8 mouse cellular contexts compared by ENCODE assay signal in the genomic region with DNA sequence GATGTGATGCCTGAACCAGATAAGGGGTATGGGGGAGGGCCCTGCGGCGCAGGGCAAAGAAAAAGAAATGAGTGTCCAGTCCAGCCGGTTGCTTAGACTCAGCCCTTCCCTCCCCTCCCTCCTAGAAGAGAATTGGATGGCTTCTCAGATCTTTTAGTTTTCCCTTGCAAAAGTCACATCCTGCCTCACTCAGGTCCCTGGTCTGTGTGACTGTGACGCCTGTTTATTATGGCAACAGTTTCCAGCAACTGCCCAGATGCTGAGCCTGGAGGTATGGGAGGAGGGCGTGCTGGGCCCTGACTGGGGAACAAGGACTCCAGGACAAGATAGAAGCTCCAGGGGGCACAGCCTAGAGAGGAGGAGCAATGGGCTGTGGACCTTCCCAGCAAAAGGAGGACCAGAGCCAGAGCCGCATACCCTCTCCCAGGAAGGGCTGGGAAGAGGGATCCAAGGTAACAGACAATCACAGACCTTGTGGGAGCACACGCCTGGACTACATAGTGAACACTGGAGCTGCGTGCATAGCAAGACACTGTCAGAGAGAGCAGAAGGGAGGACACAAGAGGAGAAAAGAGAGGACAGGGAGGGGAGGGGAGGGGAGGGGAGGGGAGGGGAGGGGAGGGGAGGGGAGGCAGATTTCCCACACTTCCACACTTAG. TPM values are rescaled to one million over a fixed set of nuclear protein-coding genes. Genes with fewer than 3 reads are reported as not detected.
A peak's percentile ranks its signal among the peaks of the same experiment; 100 is the strongest.
DNase-seq lines count a peak whose midpoint lies in the region; ATAC-seq and TF ChIP-seq lines count a peak whose summit lies in the region.

TSS of gene Stmnd1 (plus strand) at position 269 of the 658 bp plus-strand sequence.

- 7% methylated on average over 7 of the region's 8 CpGs for WGBS in heart, embryonic 13.5 days
- WGBS in limb, embryonic 12.5 days: 15% methylated on average over 8 of the region's 8 CpGs
- WGBS in neural tube, embryonic 14.5 days: 29% methylated on average over 8 of the region's 8 CpGs

- H3K36me3 ChIP-seq in ES-Bruce4 (ENCODE audit: control insufficient read depth, insufficient read depth, low read length, poor library complexity, severe bottlenecking): no peaks in the 10 kb centered on the region
- H3K36me3 ChIP-seq in heart, embryonic 13.5 days: no peaks in the 10 kb centered on the region
- no peaks in the 10 kb centered on the region for H3K36me3 ChIP-seq in limb, embryonic 12.5 days
- no peaks in the 10 kb centered on the region for H3K36me3 ChIP-seq in neural tube, embryonic 14.5 days (ENCODE audit: control insufficient read depth, insufficient read depth, low read length)

- TF ChIP-seq POLR2A in ES-Bruce4 (IDR thresholded peaks at IDR 0.05; ENCODE audit: insufficient read depth, low read length): no peak

- no peaks in the 10 kb centered on the region for H3K4me1 ChIP-seq in ES-Bruce4 (ENCODE audit: control insufficient read depth, insufficient read depth, low read length)
- peaks cover 27% of the 10 kb centered on the region for H3K4me1 ChIP-seq in heart, embryonic 13.5 days
- H3K4me1 ChIP-seq in limb, embryonic 12.5 days (replicated peaks): peaks cover 25% of the 10 kb centered on the region
- H3K4me1 ChIP-seq in neural tube, embryonic 14.5 days (ENCODE audit: control insufficient read depth, insufficient read depth, low read length): peaks cover 9% of the 10 kb centered on the region; the same call in 1 of the 2 replicates

- no peaks in the 10 kb centered on the region for H3K27me3 ChIP-seq in ES-Bruce4 (ENCODE audit: control insufficient read depth, insufficient read depth, low read length, poor library complexity, severe bottlenecking)
- H3K27me3 ChIP-seq in heart, embryonic 13.5 days (replicated peaks): no peaks in the 10 kb centered on the region
- H3K27me3 ChIP-seq in limb, embryonic 12.5 days: no peaks in the 10 kb centered on the region
- no peaks in the 10 kb centered on the region for H3K27me3 ChIP-seq in neural tube, embryonic 14.5 days (ENCODE audit: control insufficient read depth, insufficient read depth, low read length)

- H3K27ac ChIP-seq in ES-Bruce4 (ENCODE audit: insufficient read depth, low read length): no peak within 1 kb of the TSS
- H3K27ac ChIP-seq in heart, embryonic 13.5 days (replicated peaks): peak within 1 kb of the TSS; percentile 26
- H3K27ac ChIP-seq in limb, embryonic 12.5 days: peak within 1 kb of the TSS; percentile 77
- H3K27ac ChIP-seq in neural tube, embryonic 14.5 days (ENCODE audit: low read depth, low read length): no peak within 1 kb of the TSS

- ATAC-seq in heart, embryonic 13.5 days (ENCODE audit: extremely low read depth, insufficient number of reproducible peaks, low FRiP score, low TSS enrichment): no peak
- ATAC-seq in limb, embryonic 12.5 days (ENCODE audit: insufficient number of reproducible peaks, insufficient read depth, low FRiP score, low TSS enrichment, low read depth): peak; percentile 31; the same call in 1 of the 2 replicates
- no peak for ATAC-seq in neural tube, embryonic 14.5 days (ENCODE audit: low read depth)
- no peak for ATAC-seq in erythroid progenitor cell, adult 5-6 weeks (replicated peaks; ENCODE audit: low FRiP score, poor library complexity, severe bottlenecking)

- DNase-seq in embryo, embryonic 10.5 days (ENCODE audit: low spot score): peak; percentile 48
- no peak for DNase-seq in right cerebral cortex, postnatal 4 days
- DNase-seq in spleen, postnatal 14 days (ENCODE audit: low spot score in 2 of 2): no peak

- TF ChIP-seq EP300 in ES-Bruce4 (IDR thresholded peaks at IDR 0.05; ENCODE audit: insufficient read depth, low read depth, low read length): no peak

- no peak within 1 kb of the TSS for H3K9ac ChIP-seq in ES-Bruce4 (ENCODE audit: low read depth, poor library complexity, severe bottlenecking)
- H3K9ac ChIP-seq in heart, embryonic 13.5 days: peak within 1 kb of the TSS; percentile 69
- 0 out of 2 replicates have a peak within 1 kb of the TSS, but pooled peaks have one; percentile 38 for H3K9ac ChIP-seq in limb, embryonic 12.5 days (replicated peaks)
- H3K9ac ChIP-seq in neural tube, embryonic 14.5 days (replicated peaks; ENCODE audit: low read depth, low read length): no peak within 1 kb of the TSS

- no peak for TF ChIP-seq CTCF in ES-Bruce4 (IDR thresholded peaks at IDR 0.05; ENCODE audit: low read depth, low read length)

- peak within 1 kb of the TSS; percentile 7; the same call in 1 of the 2 replicates for H3K4me3 ChIP-seq in ES-Bruce4 (ENCODE audit: low read depth, low read length)
- H3K4me3 ChIP-seq in heart, embryonic 13.5 days: peak within 1 kb of the TSS; percentile 41
- H3K4me3 ChIP-seq in limb, embryonic 12.5 days (replicated peaks): peak within 1 kb of the TSS; percentile 12; the same call in 1 of the 2 replicates
- H3K4me3 ChIP-seq in neural tube, embryonic 14.5 days (ENCODE audit: low read depth, low read length): no peak within 1 kb of the TSS

- no peaks in the 10 kb centered on the region for H3K9me3 ChIP-seq in ES-Bruce4 (replicated peaks; ENCODE audit: control insufficient read depth, insufficient read depth, low read length, poor library complexity, severe bottlenecking)
- no peaks in the 10 kb centered on the region for H3K9me3 ChIP-seq in heart, embryonic 13.5 days
- no peaks in the 10 kb centered on the region for H3K9me3 ChIP-seq in limb, embryonic 12.5 days
- H3K9me3 ChIP-seq in neural tube, embryonic 14.5 days (ENCODE audit: control insufficient read depth, low read length): no peaks in the 10 kb centered on the region

- H3K4me2 ChIP-seq in heart, embryonic 13.5 days: peak within 1 kb of the TSS; percentile 67
- H3K4me2 ChIP-seq in limb, embryonic 12.5 days: peak within 1 kb of the TSS; percentile 51
- H3K4me2 ChIP-seq in neural tube, embryonic 14.5 days (ENCODE audit: low read depth, low read length): peak within 1 kb of the TSS; percentile 27

RNA-seq across cellular contexts. Expression of gene Stmnd1, which starts in this region (rescaled TPM):
- polyA plus RNA-seq in ES-Bruce4 (2011; ENCODE audit: insufficient read depth, insufficient read length, low read depth, missing spikeins): not detected in 2 replicates
- polyA plus RNA-seq in heart, embryonic 13.5 days (2015; fragmentation: Nextera tagmentation; extraction: Ambion mirVana): 0.14 and 0.17 TPM in 2 replicates
- polyA plus RNA-seq in limb, embryonic 12.5 days (2016; fragmentation: Nextera tagmentation; extraction: Ambion mirVana): 0.20 TPM in 1 of 2 replicates, not detected in the other
- polyA plus RNA-seq in neural tube, embryonic 14.5 days (2014; fragmentation: Nextera tagmentation; extraction: Ambion mirVana): not detected in 2 replicates
- not detected in 2 replicates for total RNA-seq in erythroid progenitor cell, adult 5-6 weeks (2015; ENCODE audit: low replicate concordance)
- total RNA-seq in erythroid progenitor cell, adult 5-6 weeks (2017; ENCODE audit: low replicate concordance): not detected in 2 replicates

Comparison
In these comparisons a context has a peak if more than half of its experiments do, and no peak if none do; other contexts are left out.
1. Peak in ATAC-seq, H3K4me3 ChIP-seq, H3K27ac ChIP-seq, H3K9ac ChIP-seq and H3K4me2 ChIP-seq in limb, embryonic 12.5 days; RNA of the gene not detected or under 1 TPM.